Mouse (Mus musculus): ENCODE measurements around the gene Trpc4ap. TPM values are rescaled to one million over a fixed set of nuclear protein-coding genes. Genes with fewer than 3 reads are reported as not detected.
"Not testable (repeated sequence)": the region's sequence is repeated elsewhere in the genome, so short reads cannot be mapped to it uniquely, and the experiment has no call there.

Trpc4ap gene
- 115 and 126 TPM in 2 replicates for polyA plus RNA-seq (2015; fragmentation: Nextera tagmentation; extraction: Ambion mirVana)

- Histone ChIP-seq H3K4me2 (peak within 1 kb of the TSS; percentile 52), H3K9me3 (no peaks in the 10 kb centered on the region), H3K4me3 (replicated peaks) (peak within 1 kb of the TSS; percentile 96), H3K27me3 (replicated peaks) (no peaks in the 10 kb centered on the region), H3K9ac (peak within 1 kb of the TSS; percentile 87), H3K36me3 (no peaks in the 10 kb centered on the region), H3K27ac (peak within 1 kb of the TSS; percentile 88), H3K4me1 (peaks cover 15% of the 10 kb centered on the region)
- under 1% methylated on average over 69 of the region's 72 CpGs for WGBS
- peak; percentile 98 for ATAC-seq (ENCODE audit: insufficient read depth, low FRiP score, low read depth)
Observed at GRCm38 (mm10) chr2:155691723-155692493, at the start of gene Trpc4ap. Gene Trpc4ap (minus strand): TSS chr2:155692384.

- no peak for ATAC-seq (ENCODE audit: insufficient read depth, low FRiP score, low read depth)
- Histone ChIP-seq H3K9ac (no peak overlapping the region), H3K4me2 (no peak overlapping the region), H3K27ac (no peak overlapping the region), H3K4me1 (peaks cover 7% of the 10 kb centered on the region), H3K36me3 (no peaks in the 10 kb centered on the region), H3K4me3 (replicated peaks) (no peak overlapping the region), H3K27me3 (replicated peaks) (no peaks in the 10 kb centered on the region), H3K9me3 (no peaks in the 10 kb centered on the region)
- 65% methylated on average over 9 of the region's 9 CpGs for WGBS
Observed at GRCm38 (mm10) chr2:155737803-155738202, 45.6 kb upstream of the Trpc4ap start.

DNA sequence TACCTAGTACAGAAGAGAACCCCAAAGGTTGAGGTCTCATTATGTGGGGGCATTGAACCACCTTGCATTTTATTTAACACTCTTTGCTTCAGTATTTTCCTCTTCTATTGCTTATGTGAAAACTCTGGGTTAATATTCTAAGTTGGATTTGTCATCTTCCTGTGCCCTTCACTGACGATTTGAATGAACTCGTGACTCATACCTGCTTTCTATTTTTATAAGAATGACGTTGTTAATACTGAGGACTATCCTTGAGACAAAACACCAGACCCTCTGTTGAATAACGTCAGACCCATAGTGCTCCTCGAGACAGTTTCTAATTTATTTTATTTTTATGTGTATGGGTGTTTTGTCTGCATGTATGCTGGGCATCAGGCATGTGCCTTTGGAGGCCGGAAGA is 44.8 kb upstream of the Trpc4ap start:
- Histone ChIP-seq H3K4me3 (replicated peaks) (no peak overlapping the region), H3K4me2 (no peak overlapping the region), H3K27ac (no peak overlapping the region), H3K9ac (no peak overlapping the region), H3K4me1 (no peaks in the 10 kb centered on the region), H3K9me3 (no peaks in the 10 kb centered on the region), H3K27me3 (replicated peaks) (no peaks in the 10 kb centered on the region), H3K36me3 (no peaks in the 10 kb centered on the region)
- WGBS = 67% methylated on average over 6 of the region's 6 CpGs
- no peak for ATAC-seq (ENCODE audit: insufficient read depth, low FRiP score, low read depth)

DNA sequence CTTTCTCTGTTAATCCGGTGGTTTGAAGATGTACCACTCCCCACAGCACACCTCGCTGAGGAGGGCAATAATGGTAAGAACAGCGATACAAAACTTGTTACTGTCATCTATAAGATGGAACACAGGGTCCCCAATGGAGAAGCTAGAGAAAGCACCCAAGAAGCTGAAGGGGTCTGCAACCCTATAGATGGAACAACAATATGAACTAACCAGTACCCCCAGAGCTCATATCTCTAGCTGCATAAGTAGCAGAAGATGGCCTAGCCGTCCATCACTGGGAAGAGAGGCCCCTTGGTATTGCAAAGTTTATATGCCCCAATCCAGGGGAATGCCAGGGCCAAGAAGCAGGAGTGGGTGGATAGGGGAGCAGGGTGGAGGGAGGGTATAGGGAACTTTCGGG is 43.6 kb upstream of the Trpc4ap start, which contains the start of gene Gm17581:
TSS of gene Gm17581 (minus strand) at position 101 of the 400 bp plus-strand sequence.
- not testable (repeated sequence) for H3K4me1 ChIP-seq; H3K4me2 ChIP-seq; H3K9me3 ChIP-seq; H3K27me3 ChIP-seq (replicated peaks); ATAC-seq (ENCODE audit: insufficient read depth, low FRiP score, low read depth); H3K36me3 ChIP-seq; H3K9ac ChIP-seq; H3K4me3 ChIP-seq (replicated peaks)
- WGBS = 83% methylated on average over 5 of the region's 5 CpGs
- H3K27ac ChIP-seq = peak within 1 kb of the TSS; percentile 45

DNA sequence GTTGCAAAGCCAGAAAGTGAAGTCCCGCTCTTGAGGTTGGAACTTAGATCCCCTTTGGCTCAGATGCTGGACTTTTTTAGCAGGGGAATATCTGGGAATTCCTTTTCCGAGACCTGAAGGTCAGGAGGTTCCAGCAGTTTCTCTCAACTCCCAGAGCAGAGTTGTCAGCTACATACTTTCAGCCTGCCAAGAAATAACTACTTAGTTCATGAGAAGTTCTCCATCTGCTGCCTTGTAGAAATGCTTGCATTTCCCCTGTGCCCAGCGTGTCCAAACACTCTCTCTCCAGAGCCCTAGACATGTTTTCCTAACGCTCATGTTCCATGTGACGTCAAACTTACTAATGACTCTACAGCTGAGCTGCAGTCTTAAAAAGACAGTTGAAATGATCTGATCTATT is 42.9 kb upstream of the Trpc4ap start:
- H3K36me3 ChIP-seq = no peaks in the 10 kb centered on the region
- peak overlapping the region; percentile 45 for H3K27ac ChIP-seq
- WGBS = 43% methylated on average over 5 of the region's 5 CpGs

DNA sequence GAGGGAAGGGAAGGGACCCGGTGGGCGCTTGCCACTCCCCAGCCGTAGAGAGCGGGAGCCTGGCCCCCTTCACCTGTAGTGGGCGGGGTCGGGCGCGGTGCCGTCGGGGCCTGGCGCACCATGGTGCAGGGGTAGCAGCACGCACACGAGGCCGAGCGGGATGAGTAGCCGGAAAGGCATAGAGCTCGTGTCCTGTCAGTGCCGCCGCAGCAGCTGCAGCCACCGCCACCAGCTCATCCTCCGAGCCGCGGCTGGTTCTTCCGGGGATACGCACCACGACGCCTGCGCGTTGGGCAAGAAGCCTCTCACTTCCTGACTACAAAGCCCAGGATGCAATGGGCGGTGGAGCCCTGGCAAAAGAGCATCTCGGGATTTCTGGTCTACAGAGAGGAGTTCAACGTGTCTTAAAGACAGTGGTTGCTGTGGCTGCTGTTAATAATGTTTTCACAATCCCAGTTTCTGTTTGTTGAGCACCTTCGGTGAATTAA is 37.0 kb upstream of the Trpc4ap start, which contains the start of gene Edem2:
TSS of gene Edem2 (minus strand) at position 318 of the 488 bp plus-strand sequence.
- Histone ChIP-seq H3K4me2 (peak within 1 kb of the TSS; percentile 89), H3K4me1 (peaks cover 6% of the 10 kb centered on the region), H3K27ac (peak within 1 kb of the TSS; percentile 68), H3K36me3 (no peaks in the 10 kb centered on the region), H3K9ac (peak within 1 kb of the TSS; percentile 76), H3K27me3 (replicated peaks) (no peaks in the 10 kb centered on the region), H3K4me3 (replicated peaks) (peak within 1 kb of the TSS; percentile 93), H3K9me3 (no peaks in the 10 kb centered on the region)
- peak; percentile 88 for ATAC-seq (ENCODE audit: insufficient read depth, low FRiP score, low read depth)
- WGBS = under 1% methylated on average over 33 of the region's 33 CpGs

More for the DNA sequence above, 42.9 kb upstream of the Trpc4ap start:
- Histone ChIP-seq H3K4me2 (no peak overlapping the region), H3K27me3 (replicated peaks) (no peaks in the 10 kb centered on the region), H3K4me1 (no peaks in the 10 kb centered on the region), H3K9me3 (no peaks in the 10 kb centered on the region), H3K9ac (no peak overlapping the region), H3K4me3 (replicated peaks) (no peak overlapping the region)
- ATAC-seq (ENCODE audit: insufficient read depth, low FRiP score, low read depth) = peak; percentile 43; the same call in 1 of the 2 replicates

GRCm38 (mm10) chr2:155728742-155729141 is 36.6 kb upstream of the Trpc4ap start:
- H3K27ac ChIP-seq = peak overlapping the region; percentile 68

DNA sequence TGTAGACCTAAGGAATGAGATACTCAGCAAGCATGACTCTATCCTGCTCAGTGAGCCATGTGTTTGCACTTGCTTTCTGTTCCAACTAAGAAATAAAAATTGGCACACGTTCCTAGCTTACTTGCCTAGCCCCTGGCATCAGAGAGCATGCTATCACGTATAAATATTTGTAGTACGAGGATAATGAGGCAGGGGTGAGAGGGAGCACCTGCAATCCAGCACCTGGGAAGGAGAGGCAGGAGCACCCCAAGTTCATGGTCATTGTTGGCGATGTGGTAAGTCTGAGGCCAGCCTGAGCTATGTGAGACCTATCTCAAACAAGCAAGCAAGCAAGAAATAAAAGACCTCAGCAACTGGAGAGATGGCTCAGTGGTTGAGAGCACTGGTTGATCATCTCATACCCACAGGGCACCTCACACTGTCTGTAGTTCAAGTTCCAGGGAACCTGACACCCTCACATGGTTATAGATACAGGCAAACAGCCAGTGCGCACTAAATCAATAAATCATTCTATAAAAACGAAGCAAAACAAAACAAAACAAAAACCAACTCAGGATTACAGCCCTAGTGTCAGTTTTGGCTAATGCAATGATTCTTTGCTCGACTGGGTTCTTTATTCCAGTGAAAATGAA is 35.7 kb upstream of the Trpc4ap start:
- H3K4me2 ChIP-seq = peak overlapping the region; percentile 89
- no peaks in the 10 kb centered on the region for H3K36me3 ChIP-seq
- H3K27me3 ChIP-seq (replicated peaks) = no peaks in the 10 kb centered on the region
- H3K9me3 ChIP-seq = no peaks in the 10 kb centered on the region
- peaks cover 6% of the 10 kb centered on the region for H3K4me1 ChIP-seq
- H3K4me3 ChIP-seq (replicated peaks) = peak overlapping the region; percentile 93
- ATAC-seq (ENCODE audit: insufficient read depth, low FRiP score, low read depth) = peak; percentile 82
- WGBS = 52% methylated on average over 7 of the region's 7 CpGs
- H3K27ac ChIP-seq = peak overlapping the region; percentile 68
- H3K9ac ChIP-seq = no peak overlapping the region

More at GRCm38 (mm10) chr2:155728742-155729141, 36.6 kb upstream of the Trpc4ap start:
- Histone ChIP-seq H3K4me2 (peak overlapping the region; percentile 89), H3K9me3 (no peaks in the 10 kb centered on the region), H3K36me3 (no peaks in the 10 kb centered on the region), H3K27me3 (replicated peaks) (no peaks in the 10 kb centered on the region), H3K4me1 (peaks cover 6% of the 10 kb centered on the region), H3K9ac (peak overlapping the region; percentile 76), H3K4me3 (replicated peaks) (peak overlapping the region; percentile 93)
- no peak; the same call in 1 of the 2 replicates for ATAC-seq (ENCODE audit: insufficient read depth, low FRiP score, low read depth)
- 3% methylated on average over 15 of the region's 15 CpGs for WGBS

DNA sequence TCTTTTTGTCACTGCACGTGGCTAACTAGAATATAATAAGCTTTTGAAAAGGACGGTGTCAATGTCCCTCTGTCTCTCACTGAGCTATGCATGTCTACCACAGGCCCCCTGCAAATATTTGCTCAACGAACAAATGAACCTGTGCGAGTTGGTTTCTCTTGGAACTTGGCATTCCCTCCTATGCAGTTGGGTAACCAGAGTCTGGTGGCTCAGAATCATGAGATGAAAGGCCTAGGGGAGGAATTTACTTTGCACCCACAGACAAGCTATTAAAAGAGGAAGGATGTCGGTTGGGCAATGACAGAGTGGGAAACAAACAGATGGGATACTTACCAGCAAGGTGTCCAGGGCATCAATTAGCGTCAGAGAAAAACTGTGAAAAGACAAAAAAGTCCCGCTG is 34.1 kb upstream of the Trpc4ap start:
- ATAC-seq (ENCODE audit: insufficient read depth, low FRiP score, low read depth) = no peak
- H3K9ac ChIP-seq = no peak overlapping the region
- H3K4me3 ChIP-seq (replicated peaks) = no peak overlapping the region
- 62% methylated on average over 7 of the region's 7 CpGs for WGBS
- H3K4me2 ChIP-seq = no peak overlapping the region
- no peaks in the 10 kb centered on the region for H3K27me3 ChIP-seq (replicated peaks)
- peak overlapping the region; percentile 53; the same call in 1 of the 2 replicates for H3K27ac ChIP-seq
- H3K9me3 ChIP-seq = no peaks in the 10 kb centered on the region
- H3K4me1 ChIP-seq = peaks cover 6% of the 10 kb centered on the region
- H3K36me3 ChIP-seq = no peaks in the 10 kb centered on the region

DNA sequence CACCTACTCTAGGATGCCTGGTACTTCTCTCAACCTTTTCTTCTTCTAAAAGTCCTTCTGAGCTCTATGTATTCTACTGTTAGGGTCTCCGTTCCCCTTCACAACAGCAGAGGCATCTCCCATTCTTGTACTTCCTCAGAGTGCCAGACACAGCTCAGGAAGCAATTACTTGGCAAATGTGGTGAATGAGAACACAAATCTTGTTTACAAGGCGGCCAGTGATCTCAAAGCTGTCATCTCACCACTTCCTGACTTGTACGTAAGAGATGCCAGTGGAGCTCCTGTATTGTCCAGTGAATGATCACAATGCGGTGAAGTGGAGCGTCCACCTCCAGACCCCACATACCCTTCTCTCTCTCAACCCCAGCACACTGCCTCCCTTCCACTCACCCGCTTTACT is 32.3 kb upstream of the Trpc4ap start:
- no peak for ATAC-seq (ENCODE audit: insufficient read depth, low FRiP score, low read depth)
- Histone ChIP-seq H3K27ac (no peak overlapping the region), H3K9me3 (no peaks in the 10 kb centered on the region), H3K27me3 (replicated peaks) (no peaks in the 10 kb centered on the region), H3K4me2 (no peak overlapping the region), H3K4me1 (peaks cover 6% of the 10 kb centered on the region), H3K9ac (no peak overlapping the region), H3K4me3 (replicated peaks) (no peak overlapping the region), H3K36me3 (no peaks in the 10 kb centered on the region)
- 88% methylated on average over 6 of the region's 6 CpGs for WGBS

DNA sequence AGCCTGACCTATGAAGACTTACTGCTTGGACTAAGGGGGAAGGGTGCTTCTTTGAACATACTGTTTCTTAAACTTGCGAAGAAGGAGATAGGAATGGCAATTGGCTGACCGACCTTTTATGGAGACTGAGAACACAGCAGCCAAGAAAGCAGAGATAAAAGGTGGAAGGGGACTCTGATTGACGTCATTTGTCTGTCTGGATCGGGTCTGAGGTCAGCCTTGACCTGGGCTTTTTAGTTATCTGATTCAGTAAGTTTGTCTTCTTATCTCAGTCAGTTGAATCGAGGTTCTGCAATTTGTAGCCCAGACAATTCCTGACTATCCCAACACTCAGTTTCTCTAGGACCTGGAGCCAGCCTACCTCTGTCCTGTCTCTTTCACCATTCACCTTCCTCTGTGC is 31.9 kb upstream of the Trpc4ap start:
- Histone ChIP-seq H3K36me3 (no peaks in the 10 kb centered on the region), H3K9ac (no peak overlapping the region), H3K4me2 (no peak overlapping the region), H3K4me1 (peaks cover 6% of the 10 kb centered on the region), H3K27me3 (replicated peaks) (no peaks in the 10 kb centered on the region), H3K27ac (no peak overlapping the region), H3K4me3 (replicated peaks) (no peak overlapping the region), H3K9me3 (no peaks in the 10 kb centered on the region)
- WGBS = 59% methylated on average over 5 of the region's 5 CpGs
- ATAC-seq (ENCODE audit: insufficient read depth, low FRiP score, low read depth) = no peak

GRCm38 (mm10) chr2:155720585-155720984 is 28.4 kb upstream of the Trpc4ap start:
- Histone ChIP-seq H3K9me3 (no peaks in the 10 kb centered on the region), H3K4me2 (no peak overlapping the region), H3K36me3 (peaks cover 2% of the 10 kb centered on the region; the same call in 1 of the 2 replicates), H3K4me1 (no peaks in the 10 kb centered on the region), H3K27me3 (replicated peaks) (no peaks in the 10 kb centered on the region), H3K9ac (no peak overlapping the region), H3K4me3 (replicated peaks) (no peak overlapping the region), H3K27ac (peak overlapping the region; percentile 38; the same call in 1 of the 2 replicates)
- ATAC-seq (ENCODE audit: insufficient read depth, low FRiP score, low read depth) = no peak
- WGBS = 72% methylated on average over 5 of the region's 5 CpGs
